Mouse (Mus musculus) lung, embryonic 15.5 days (tissue): ENCODE data around the gene Trip6. TPM values are rescaled to one million over a fixed set of nuclear protein-coding genes. Genes with fewer than 3 reads are reported as not detected.

Experiments used
- ATAC-seq: fragments of 200-750 bp; cut with Nextera tagmentation; 2 replicates; pipeline ENCODE4 v1.8.0; 2017; ENCODE audit warnings: moderate number of reproducible peaks, borderline replicate concordance; ENCODE audit not compliant: low FRiP score, low TSS enrichment; ENCODE audit errors: extremely low read depth
- H3K27ac ChIP-seq: fragments of 300-500 bp; sonication (generic); 2 replicates; pipeline ENCODE4 v1.5.1; 2015; ENCODE audit warnings: moderate library complexity, mild to moderate bottlenecking, inconsistent platforms
- H3K27me3 ChIP-seq: fragments of 300-500 bp; sonication (generic); 2 replicates; pipeline ENCODE4 v1.6.1; 2015; ENCODE audit warnings: inconsistent platforms
- H3K36me3 ChIP-seq: fragments of 300-500 bp; sonication (generic); 2 replicates; pipeline ENCODE4 v1.6.1; 2015; ENCODE audit warnings: inconsistent platforms
- H3K4me1 ChIP-seq: fragments of 300-500 bp; sonication (generic); 2 replicates; pipeline ENCODE4 v1.6.1; 2015; ENCODE audit warnings: inconsistent platforms
- H3K4me2 ChIP-seq: fragments of 300-500 bp; sonication (generic); 2 replicates; pipeline ENCODE4 v1.6.1; 2015; ENCODE audit warnings: inconsistent platforms, mild to moderate bottlenecking, moderate library complexity
- H3K4me3 ChIP-seq: fragments of 300-500 bp; sonication (generic); 2 replicates; pipeline ENCODE4 v1.5.1; 2015; ENCODE audit warnings: mild to moderate bottlenecking, inconsistent platforms
- H3K9ac ChIP-seq: fragments of 300-500 bp; sonication (generic); 2 replicates; pipeline ENCODE4 v1.6.1; 2015; ENCODE audit warnings: inconsistent platforms
- H3K9me3 ChIP-seq: fragments of 300-500 bp; sonication (generic); 2 replicates; pipeline ENCODE4 v1.6.1; 2016; ENCODE audit warnings: inconsistent platforms
- WGBS: fragments of 180-500 bp; shearing (Covaris S2); methylation state at CpG from one replicate; pipeline ENCODE4 v1.1.7; 2015; 5-methylcytosine and 5-hydroxymethylcytosine counted together
- polyA plus RNA-seq: library from polyadenylated mRNA; unstranded; fragments of >200 nt; fragmentation: Nextera tagmentation; extraction: Ambion mirVana; gene quantifications from 2 replicates; pipeline ENCODE4 v1.2.1, GENCODE M21; 2015

Trip6 gene
- polyA plus RNA-seq, 1 experiment from 2014 or later: 96.3 TPM

DNA sequence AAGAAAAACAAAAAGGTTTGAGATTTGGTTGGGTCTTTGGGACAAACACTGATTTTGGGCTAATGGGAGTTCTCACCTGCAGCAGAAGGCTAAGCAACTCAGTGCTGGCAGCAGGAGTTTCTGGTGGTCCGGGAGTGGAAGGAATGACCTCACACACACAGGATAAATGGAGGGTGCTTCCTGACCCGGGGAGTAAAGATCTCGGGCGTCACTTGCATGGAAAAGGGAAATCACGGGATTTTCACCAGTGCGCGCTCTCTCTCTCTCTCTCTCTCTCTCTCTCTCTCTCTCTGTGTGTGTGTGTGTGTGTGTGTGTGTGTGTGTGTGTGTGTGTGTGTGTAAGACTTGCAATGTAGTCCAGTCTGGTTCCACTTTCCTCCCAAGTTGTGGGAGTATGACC lies 33.7 kb upstream of the Trip6 start:
- Histone ChIP-seq H3K36me3 (no peaks in the 10 kb centered on the region), H3K4me1 (peaks cover 72% of the 10 kb centered on the region), H3K9ac (no peak overlapping the region), H3K4me3 (no peak overlapping the region; the same call in 1 of the 2 replicates), H3K27me3 (no peaks in the 10 kb centered on the region), H3K4me2 (peak overlapping the region; percentile 94), H3K9me3 (no peaks in the 10 kb centered on the region), H3K27ac (peak overlapping the region; percentile 99)
- WGBS: 11% methylated on average over 7 of the region's 7 CpGs
- no peak for ATAC-seq

GRCm38 (mm10) chr5:137346983-137347382 lies 32.8 kb upstream of the Trip6 start:
- Histone ChIP-seq H3K4me1 (peaks cover 69% of the 10 kb centered on the region), H3K4me2 (no peak overlapping the region), H3K36me3 (no peaks in the 10 kb centered on the region), H3K4me3 (no peak overlapping the region), H3K9me3 (no peaks in the 10 kb centered on the region), H3K27ac (peak overlapping the region; percentile 99), H3K9ac (no peak overlapping the region), H3K27me3 (no peaks in the 10 kb centered on the region)
- no peak for ATAC-seq
- 55% methylated on average over 4 of the region's 4 CpGs for WGBS

DNA sequence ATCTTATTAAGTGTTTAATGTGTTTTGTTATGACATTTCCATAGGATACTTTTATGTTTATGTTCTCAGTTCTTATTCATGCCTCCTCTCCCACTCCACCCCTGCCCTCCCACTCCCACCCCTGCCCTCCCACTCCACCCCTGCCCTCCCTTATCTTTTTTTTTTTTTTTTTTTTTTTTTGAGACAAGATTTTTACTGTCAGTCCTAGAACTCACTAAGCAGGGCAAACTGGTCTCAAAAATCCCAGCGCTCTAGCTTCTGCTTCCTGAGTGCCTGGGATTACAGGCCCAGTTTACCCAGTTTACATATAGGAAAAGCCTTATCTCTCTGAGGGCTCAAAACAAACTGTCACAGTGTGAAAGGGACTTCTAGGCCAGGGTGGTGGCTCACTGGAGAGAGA lies 32.2 kb upstream of the Trip6 start:
- no peaks in the 10 kb centered on the region for H3K36me3 ChIP-seq
- 27% methylated on average over 1 of the region's 1 CpGs for WGBS
- H3K4me1 ChIP-seq: peaks cover 64% of the 10 kb centered on the region
- no peak for ATAC-seq
- H3K9me3 ChIP-seq: no peaks in the 10 kb centered on the region
- H3K27me3 ChIP-seq: no peaks in the 10 kb centered on the region
- peak overlapping the region; percentile 32 for H3K4me2 ChIP-seq
- peak overlapping the region; percentile 99 for H3K27ac ChIP-seq
- H3K4me3 ChIP-seq: no peak overlapping the region
- no peak overlapping the region for H3K9ac ChIP-seq

DNA sequence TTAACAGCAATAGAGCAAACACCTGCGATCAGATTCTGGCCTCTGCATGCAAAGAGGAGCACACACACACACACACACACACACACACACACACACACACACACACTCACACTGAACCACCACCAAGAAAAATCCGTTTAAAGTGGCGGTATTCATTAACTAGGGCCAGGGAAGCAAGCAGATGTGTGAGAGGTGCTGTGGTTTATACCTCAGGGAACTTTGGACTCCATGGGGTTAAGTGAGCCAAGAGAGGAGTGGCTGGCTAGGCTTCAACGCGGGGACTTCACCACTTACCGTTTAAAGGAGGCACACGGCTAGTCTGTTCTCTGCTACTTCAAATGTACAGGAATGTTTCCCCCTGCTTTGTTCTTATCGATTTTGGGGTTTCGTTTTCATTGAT lies 31.6 kb upstream of the Trip6 start:
- Histone ChIP-seq H3K9me3 (no peaks in the 10 kb centered on the region), H3K4me3 (no peak overlapping the region), H3K4me2 (peak overlapping the region; percentile 32), H3K4me1 (peaks cover 63% of the 10 kb centered on the region), H3K27ac (peak overlapping the region; percentile 99), H3K36me3 (no peaks in the 10 kb centered on the region), H3K27me3 (no peaks in the 10 kb centered on the region), H3K9ac (no peak overlapping the region)
- no peak for ATAC-seq
- 7% methylated on average over 9 of the region's 9 CpGs for WGBS

GRCm38 (mm10) chr5:137343869-137344268 lies 29.7 kb upstream of the Trip6 start:
- Histone ChIP-seq H3K9ac (no peak overlapping the region), H3K4me1 (peaks cover 69% of the 10 kb centered on the region), H3K27me3 (no peaks in the 10 kb centered on the region), H3K36me3 (no peaks in the 10 kb centered on the region), H3K4me2 (no peak overlapping the region), H3K27ac (no peak overlapping the region), H3K9me3 (no peaks in the 10 kb centered on the region), H3K4me3 (no peak overlapping the region)
- no peak for ATAC-seq

DNA sequence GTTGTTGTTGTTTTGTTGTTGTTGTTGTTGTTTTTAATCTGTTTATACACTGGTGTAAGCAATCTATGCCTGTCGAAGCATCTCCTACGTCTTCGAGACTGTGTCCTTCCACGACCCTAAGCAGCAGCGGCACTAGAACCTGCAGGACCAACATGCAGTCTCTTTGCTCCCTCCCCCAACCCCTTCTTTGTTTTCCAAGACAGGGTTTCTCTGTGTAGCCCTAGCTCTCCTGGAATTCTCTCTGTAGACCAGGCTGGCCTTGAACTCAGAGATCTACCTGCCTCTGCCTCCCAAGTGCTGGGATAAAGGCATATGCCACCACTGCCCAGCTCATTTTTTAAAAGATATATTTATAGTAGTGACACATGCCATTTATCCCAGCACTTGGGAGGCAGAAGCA lies 29.2 kb upstream of the Trip6 start:
- Histone ChIP-seq H3K27ac (peak overlapping the region; percentile 74), H3K4me1 (peaks cover 66% of the 10 kb centered on the region), H3K36me3 (no peaks in the 10 kb centered on the region), H3K9ac (no peak overlapping the region), H3K4me2 (no peak overlapping the region), H3K9me3 (no peaks in the 10 kb centered on the region), H3K4me3 (no peak overlapping the region), H3K27me3 (no peaks in the 10 kb centered on the region)
- WGBS: 88% methylated on average over 5 of the region's 5 CpGs
- ATAC-seq: no peak

DNA sequence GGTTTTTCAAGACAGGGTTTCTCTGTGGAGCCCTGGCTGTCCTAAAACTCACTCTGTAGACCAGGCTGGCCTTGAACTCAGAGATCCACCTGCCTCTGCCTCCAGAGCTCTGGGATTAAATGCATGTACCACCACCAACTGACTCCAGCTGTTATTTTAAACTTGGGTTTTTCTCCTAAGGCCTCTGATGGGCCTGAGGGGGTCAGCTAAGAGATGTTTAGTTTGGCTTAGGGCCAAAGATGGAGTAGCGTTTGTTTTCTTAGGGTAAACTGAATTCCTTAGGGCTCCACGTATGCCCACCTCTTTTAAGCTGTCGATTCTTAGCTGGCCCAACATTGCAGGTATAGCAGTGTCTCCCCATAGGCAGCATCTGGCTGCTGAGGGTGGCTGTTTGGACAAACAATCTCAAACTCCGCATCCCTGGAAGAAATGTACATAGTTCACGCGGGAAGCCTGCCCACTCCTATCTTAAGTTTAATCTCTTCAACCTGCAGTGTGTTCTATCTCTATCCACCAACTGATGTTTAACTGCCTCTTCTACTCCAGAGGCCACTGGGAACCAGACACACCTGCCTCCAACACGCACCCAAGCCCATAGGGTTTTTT lies 28.3 kb upstream of the Trip6 start:
- Histone ChIP-seq H3K36me3 (no peaks in the 10 kb centered on the region), H3K4me1 (peaks cover 57% of the 10 kb centered on the region), H3K4me2 (no peak overlapping the region), H3K4me3 (no peak overlapping the region), H3K27ac (peak overlapping the region; percentile 74), H3K9me3 (no peaks in the 10 kb centered on the region), H3K9ac (no peak overlapping the region), H3K27me3 (no peaks in the 10 kb centered on the region)
- no peak for ATAC-seq
- 33% methylated on average over 7 of the region's 7 CpGs for WGBS

DNA sequence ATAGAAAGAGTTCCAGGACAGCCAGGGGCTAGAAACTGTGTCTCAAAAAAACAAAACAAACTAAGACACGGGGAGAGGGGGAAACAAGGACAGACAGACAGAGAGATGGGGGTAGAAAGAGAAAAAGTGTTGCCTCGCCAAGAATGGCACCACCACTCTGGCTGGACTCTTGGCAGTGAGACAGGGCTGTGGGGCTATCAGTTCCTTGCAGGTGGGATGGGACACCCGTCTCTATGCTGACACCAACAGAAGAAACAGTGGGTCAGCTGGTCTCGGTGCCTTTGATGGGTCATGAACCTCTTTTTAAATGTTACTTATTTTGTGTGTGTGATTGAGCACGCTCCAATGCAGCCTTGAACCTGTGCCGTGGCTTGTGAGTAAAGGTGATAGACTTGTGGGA lies 26.0 kb upstream of the Trip6 start:
- 66% methylated on average over 6 of the region's 6 CpGs for WGBS
- Histone ChIP-seq H3K27ac (peak overlapping the region; percentile 91), H3K4me2 (no peak overlapping the region; the same call in 1 of the 2 replicates), H3K4me1 (peaks cover 37% of the 10 kb centered on the region), H3K4me3 (no peak overlapping the region), H3K36me3 (no peaks in the 10 kb centered on the region), H3K9ac (no peak overlapping the region), H3K27me3 (no peaks in the 10 kb centered on the region), H3K9me3 (no peaks in the 10 kb centered on the region)
- no peak for ATAC-seq

- Histone ChIP-seq H3K36me3 (no peaks in the 10 kb centered on the region), H3K27ac (peak overlapping the region; percentile 91), H3K9me3 (no peaks in the 10 kb centered on the region), H3K27me3 (no peaks in the 10 kb centered on the region), H3K4me3 (peak overlapping the region; percentile 39), H3K4me1 (peaks cover 31% of the 10 kb centered on the region), H3K4me2 (peak overlapping the region; percentile 70), H3K9ac (peak overlapping the region; percentile 47)
- WGBS: 14% methylated on average over 22 of the region's 22 CpGs
- peak; percentile 52 for ATAC-seq
Observed at GRCm38 (mm10) chr5:137339290-137339979, 25.2 kb upstream of the Trip6 start.

GRCm38 (mm10) chr5:137338663-137339289 lies 24.6 kb upstream of the Trip6 start:
- peak overlapping the region; percentile 91 for H3K27ac ChIP-seq
- H3K4me2 ChIP-seq: peak overlapping the region; percentile 70
- H3K27me3 ChIP-seq: no peaks in the 10 kb centered on the region
- H3K9me3 ChIP-seq: no peaks in the 10 kb centered on the region
- WGBS: 2% methylated on average over 11 of the region's 11 CpGs
- peaks cover 33% of the 10 kb centered on the region for H3K4me1 ChIP-seq
- no peaks in the 10 kb centered on the region for H3K36me3 ChIP-seq
- H3K9ac ChIP-seq: peak overlapping the region; percentile 47
- peak overlapping the region; percentile 39 for H3K4me3 ChIP-seq
- ATAC-seq: peak; percentile 46; the same call in 1 of the 2 replicates

GRCm38 (mm10) chr5:137338256-137338655 lies 24.1 kb upstream of the Trip6 start:
- no peaks in the 10 kb centered on the region for H3K9me3 ChIP-seq
- ATAC-seq: peak; percentile 83
- peak overlapping the region; percentile 39 for H3K4me3 ChIP-seq
- H3K9ac ChIP-seq: peak overlapping the region; percentile 47
- H3K4me1 ChIP-seq: peaks cover 32% of the 10 kb centered on the region
- H3K27ac ChIP-seq: peak overlapping the region; percentile 91
- WGBS: 0% methylated on average over 19 of the region's 19 CpGs
- H3K27me3 ChIP-seq: no peaks in the 10 kb centered on the region
- H3K36me3 ChIP-seq: no peaks in the 10 kb centered on the region
- peak overlapping the region; percentile 70 for H3K4me2 ChIP-seq

- no peak for ATAC-seq
- peaks cover 28% of the 10 kb centered on the region for H3K4me1 ChIP-seq
- 47% methylated on average over 8 of the region's 8 CpGs for WGBS
- no peaks in the 10 kb centered on the region for H3K27me3 ChIP-seq
- H3K9ac ChIP-seq: no peak overlapping the region
- H3K4me3 ChIP-seq: no peak overlapping the region
- H3K4me2 ChIP-seq: no peak overlapping the region
- H3K9me3 ChIP-seq: no peaks in the 10 kb centered on the region
- no peaks in the 10 kb centered on the region for H3K36me3 ChIP-seq
- no peak overlapping the region for H3K27ac ChIP-seq
Observed at GRCm38 (mm10) chr5:137337190-137337589, 23.0 kb upstream of the Trip6 start.
